Mouse (Mus musculus) right cerebral cortex, postnatal 25 days (tissue): Measurements from ENCODE around the gene 1700001J03Rik.
A peak's percentile ranks its signal among the peaks of the same experiment; 100 is the strongest.
"Not testable (repeated sequence)": the region's sequence is repeated elsewhere in the genome, so short reads cannot be mapped to it uniquely, and the experiment has no call there.

ENCODE experiments used
- DNase-seq: peaks from one replicate; pipeline ENCODE4 v3.0.0; 2022

Gene 1700001J03Rik

DNA sequence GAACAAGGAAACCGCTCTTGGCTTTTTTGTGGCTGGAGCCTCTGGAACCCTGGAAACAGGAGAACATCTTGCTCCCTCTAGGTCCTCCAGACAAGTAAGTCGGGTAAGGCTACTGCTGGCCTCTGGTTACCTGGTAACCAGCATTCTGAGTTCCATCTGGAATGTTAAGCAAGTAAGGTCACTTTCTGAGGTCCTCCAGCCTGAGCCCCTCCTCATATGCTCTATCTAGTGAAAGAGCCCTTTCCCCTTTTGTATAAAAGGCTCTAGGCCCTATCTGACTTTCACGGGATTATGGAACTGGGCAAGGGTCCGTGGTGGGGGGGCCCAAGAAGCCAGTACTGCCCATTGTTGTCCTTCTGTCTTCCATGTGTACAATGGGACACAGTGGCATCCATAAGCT lies at the start of gene 1700001J03Rik:
Gene 1700001J03Rik, minus strand, starts transcription at position 101 of the 400 bp plus-strand sequence.
- not testable (repeated sequence) for DNase-seq

DNA sequence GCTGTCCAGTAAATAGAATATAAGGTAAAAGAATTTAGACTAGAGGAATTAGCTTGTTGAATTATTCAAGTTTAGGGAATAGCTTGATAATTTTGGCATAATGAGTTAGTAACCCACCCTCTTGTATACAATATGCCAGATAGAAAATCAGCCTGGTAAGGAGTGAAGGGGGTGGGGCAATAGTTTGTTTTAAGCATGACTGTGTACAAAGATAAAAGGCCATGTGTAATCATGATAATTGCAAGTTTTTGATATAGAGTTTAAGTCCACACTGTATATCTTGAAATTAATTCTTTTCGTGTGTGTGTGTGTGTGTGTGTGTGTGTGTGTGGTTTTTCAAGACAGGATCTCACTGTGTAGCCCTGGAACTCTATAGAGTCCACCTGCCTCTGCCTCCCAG lies 49.2 kb upstream of the 1700001J03Rik start:
- no peak for DNase-seq

DNA sequence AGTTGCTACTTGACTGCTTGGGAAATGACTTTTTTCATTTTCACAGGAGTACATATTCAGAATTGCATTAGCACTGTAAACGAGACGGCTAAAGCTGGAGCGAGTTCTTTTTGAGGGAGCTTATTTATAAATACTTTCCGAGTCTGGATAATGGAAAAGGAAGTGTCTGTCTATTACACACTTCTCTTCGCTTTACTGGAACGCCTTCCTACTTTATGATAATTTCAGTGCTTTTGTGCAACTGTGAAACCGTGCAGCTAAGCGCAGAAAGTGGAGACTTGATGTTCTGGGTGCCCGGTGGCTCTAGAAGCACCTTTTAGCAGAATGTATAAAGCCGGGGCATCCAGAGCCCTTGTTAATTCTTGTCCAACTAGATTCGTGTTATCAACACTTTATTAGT lies 47.7 kb upstream of the 1700001J03Rik start:
- DNase-seq = no peak

DNA sequence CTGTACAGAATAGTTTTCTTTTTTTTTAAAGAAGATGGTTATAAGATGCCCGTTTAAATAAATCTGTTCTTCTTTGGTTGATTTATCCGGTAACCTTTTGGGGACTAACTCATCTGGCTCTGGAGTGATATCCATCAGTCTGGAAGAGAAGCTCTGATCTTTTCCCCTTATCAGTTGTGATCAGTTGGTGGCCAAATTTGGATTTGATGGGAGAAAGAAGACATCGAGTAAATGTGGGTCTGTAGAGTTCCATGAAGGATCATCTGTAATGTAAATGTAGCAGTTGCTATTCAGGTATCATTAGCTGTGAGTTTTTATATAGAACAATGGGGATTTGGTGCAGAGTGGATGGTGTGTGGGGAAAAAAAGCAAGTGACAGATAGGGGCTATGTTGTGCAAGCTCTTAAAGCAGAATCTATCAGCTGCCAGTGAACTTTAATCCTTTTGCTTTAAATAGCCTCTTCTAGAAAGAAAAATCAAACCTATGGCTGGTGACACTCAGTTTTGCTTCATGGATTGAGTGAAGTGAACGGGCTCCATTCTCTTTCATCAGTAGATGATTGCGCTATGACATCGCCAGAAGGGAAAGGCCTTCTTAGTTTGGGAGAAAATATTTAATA lies 47.1 kb upstream of the 1700001J03Rik start:
- no peak for DNase-seq

DNA sequence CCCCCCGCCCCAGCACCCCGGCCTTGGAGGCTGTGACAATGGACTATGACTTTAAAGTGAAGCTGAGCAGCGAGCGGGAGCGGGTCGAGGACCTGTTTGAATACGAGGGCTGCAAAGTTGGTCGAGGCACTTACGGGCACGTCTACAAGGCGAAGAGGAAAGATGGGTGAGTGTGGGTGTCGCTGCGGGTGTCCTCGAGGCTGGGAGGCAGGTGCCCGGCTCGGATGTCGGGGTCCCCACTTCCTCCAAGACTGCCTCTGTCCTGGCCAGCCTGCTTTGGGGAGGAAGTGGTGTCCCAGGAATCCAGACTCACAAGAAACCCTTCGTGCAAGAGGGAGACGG lies 46.5 kb upstream of the 1700001J03Rik start:
- no peak for DNase-seq

DNA sequence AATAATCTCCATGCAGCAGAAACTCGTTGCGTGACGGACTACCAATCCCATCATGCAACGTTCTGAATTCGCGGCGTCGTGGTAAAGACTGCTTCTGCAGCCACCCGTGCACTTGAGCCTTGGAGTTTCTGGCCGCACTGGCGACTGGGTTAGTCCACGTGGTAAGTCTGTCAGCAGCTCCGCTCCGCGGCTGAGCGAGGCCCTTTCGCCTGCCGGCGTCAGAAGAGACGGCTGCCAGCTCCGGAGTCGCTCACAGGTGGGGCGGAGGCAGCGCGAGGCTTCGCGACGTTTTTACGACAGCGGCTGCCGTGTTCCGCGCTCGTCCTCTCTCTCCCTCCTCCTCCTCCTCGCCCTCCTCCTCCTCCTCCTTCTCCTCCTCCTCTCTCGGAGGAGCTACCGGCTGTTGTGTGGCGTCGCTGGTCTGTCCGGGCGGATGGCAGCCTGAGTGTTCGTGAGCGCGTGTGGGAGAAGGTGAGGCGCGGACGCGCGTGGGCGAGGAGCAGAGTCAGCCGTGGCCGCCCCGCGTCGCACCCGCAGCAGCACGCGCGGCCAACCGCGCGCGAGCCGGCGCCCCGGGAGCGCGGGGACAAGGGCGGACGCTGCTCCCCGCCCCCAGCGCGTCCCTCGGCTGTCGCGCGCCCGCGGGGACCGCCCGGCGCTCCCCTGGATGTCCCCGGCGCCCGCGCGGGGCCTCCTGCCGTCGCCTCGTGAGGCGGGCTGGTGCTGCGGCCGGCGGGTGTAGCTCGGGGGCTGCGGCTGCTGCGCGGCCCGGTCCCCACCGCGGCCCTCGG lies 46.0 kb upstream of the 1700001J03Rik start, which contains the start of gene Cdk8:
Gene Cdk8, plus strand, starts transcription at position 367 of the 791 bp plus-strand sequence.
- DNase-seq = peak; percentile 93

DNA sequence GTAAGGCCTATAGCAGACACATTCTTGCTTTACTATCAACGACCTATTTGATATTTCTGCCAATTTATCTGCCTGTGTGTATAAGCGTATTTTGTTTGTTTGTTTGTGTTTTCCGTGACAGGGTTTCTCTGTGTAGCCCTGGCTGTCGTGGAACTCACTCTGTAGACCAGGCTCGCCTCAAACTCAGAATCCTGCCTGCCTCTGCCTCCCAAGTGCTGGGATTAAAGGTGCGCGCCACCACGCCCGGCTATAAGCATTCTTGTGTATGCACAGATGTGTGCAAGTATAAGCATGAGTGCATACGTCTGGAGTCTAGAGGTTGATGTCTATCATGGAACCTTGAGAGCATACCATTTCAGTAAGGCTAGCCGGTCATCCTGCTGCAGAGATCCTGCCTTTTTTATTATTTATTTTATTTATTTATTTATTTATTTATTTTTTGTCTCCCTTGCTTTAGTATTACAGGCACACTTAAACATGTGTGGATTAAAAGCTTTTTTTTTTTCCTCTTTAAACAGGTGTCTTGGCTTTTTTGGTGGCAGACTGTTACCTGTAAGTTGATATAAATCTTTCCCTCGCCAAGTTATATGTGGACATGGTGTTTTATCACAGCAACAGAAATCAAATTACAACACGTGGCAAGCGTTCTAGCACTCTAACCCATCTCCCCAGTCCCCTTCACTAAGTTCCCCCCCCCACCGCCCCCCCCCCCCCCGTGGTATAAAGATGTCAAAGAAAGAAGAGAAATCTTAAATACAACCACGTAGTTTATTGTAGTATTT lies 45.0 kb upstream of the 1700001J03Rik start:
- no peak for DNase-seq

DNA sequence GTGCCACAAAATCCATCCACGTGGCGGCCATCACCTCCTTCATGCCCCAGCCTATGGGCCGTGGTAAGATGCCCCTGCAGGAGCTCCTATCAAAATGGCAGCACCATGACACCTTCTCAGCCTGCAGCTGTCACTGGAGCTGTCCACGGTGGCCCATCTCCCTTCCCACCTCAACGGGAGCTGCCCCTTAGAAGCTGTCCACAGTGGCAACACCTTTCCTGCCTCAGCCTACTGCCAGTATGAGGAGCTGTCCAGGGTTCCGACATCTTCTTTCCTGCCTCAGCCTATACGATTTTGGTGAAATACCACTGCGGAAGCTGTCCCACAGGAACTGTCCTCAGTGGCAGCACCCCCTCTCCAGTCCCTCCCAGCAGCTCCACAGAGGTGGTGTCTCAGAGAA lies 42.4 kb upstream of the 1700001J03Rik start:
- DNase-seq = no peak

DNA sequence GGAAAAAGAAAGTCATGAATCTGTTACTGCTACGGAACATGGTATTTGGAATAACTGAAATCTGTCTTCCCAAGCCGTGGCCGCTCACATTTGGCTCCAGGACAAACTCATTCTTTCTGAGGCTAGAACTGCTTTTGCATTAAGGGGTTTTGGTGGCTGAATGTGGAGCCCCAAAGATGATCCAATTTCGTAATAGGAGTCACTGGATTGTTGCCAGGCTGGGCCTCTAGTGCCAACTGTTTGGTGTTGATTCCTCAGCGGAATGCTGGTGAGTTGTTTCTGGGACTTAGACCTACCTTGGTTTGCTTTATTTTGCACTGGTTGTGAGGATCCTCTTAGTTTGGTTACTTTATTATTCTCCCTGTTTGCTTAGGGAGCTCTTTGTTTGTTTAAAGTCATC lies 38.7 kb upstream of the 1700001J03Rik start:
- no peak for DNase-seq

DNA sequence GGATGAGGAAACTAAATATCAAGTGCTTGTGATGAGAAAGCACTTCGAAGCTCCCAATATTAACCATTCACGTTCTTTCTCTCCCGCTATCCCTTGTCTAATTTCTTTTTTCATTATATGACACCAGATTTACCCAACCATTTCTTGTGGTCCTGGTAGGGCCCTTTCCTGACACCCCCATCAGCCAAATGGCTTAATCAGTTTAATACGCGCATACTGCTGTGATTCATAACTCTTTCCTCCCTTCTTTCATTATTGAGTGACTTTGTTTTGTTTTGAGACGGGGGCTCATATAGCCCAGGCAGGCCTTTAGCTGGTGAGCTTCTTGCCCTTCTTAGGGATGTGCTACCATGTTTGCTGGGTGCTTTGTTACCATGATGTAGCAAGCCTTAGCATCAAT lies 36.6 kb upstream of the 1700001J03Rik start:
- no peak for DNase-seq

DNA sequence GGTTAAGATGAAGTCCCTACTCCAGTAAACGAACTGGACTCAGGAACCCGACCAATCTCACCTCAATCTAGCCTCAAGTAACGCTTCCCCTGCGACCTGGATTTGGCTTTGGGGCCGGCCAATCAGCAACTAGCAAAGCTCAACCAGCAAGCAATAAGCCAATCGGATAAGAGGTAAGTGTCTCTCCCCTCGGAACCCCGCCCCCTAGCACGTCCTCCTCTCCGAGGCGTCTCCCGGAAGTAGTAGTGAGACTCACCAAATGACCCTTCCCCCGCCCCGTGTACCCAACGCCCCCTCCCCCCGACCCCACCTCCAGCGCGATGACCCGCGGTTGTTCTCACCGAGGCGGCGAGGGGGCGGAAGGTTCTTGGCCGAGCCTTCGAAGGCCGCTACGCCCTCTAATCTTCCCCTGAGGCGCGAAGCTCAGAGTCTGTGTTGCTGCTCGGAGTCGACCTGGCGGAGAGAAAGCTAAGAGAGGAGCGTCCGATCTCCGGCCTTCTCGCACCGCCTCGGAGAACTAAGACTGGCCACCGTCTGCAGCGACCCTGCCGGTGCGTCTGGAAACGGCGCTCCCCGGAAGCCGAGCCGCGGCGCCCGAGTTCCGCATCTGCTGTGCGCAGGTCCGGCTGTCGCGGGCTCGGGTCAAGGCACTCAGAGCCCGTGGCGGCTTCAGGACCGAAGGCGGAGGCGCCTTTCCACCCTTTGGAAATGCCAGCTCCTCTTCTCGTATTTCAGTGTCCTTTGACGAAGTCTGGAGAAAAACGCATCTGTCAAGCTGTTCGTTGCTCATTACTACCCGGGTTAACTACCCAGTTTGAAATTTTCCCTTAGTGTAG lies 36.0 kb upstream of the 1700001J03Rik start, which contains the start of gene Rnf6:
Gene Rnf6, minus strand, starts transcription at position 677 of the 836 bp plus-strand sequence.
- peak; percentile 93 for DNase-seq

DNA sequence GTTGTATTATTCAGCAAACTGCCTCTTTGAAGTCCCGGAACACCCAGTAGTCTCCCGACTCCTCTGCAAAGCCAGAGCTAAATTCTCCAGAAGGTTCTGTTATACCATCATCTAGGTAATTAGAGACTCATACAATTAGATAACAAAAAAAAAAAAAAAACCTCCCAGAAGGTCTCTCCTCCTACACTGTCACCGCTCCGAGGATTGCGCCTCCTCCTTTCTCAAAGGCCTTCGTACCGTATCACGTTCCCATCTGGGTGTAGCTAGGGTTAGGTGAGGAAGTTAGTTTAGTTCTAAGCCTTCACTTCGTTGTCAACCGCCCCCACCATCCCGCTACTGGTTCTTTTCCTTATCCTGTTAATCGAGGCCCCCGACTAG lies 35.4 kb upstream of the 1700001J03Rik start:
- no peak for DNase-seq

DNA sequence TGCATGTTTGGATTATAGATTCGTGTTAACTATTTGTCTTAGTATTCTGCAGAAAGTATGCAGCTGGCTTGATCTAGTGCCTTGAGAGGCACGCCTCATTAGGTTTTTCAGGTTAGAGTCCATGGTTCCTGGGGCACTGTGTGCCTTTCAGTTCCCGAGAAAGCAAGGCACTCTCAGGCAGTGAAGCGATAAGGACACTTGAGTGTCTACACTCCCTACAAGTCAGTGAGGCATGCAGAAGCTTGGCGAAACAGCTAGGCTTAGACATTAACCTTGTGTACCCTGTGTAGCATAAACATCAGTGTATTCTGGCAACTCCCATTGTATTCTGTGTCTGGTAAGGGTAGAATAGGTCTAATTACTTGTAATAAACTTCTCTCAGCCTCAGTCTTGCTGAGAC lies 20.4 kb upstream of the 1700001J03Rik start:
- DNase-seq = no peak

DNA sequence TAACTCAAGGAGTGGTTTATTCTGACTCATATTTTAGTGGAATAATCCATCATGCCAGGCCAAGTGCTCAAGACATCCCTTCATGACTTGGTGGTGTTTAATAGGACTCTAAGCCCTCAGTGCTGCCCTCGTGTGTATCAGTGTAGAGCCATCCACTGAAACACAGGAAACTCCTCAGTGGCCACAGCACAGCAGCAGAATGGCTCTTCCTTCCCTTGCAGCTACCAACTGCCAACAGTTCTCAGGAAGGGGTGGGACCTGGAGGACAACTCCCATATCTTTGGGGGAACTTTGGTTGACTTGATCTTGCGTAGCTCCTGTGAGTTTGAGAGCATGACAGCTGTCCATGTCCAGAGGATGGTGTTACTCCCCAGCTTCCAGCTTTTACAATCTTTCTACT lies 18.8 kb upstream of the 1700001J03Rik start:
- DNase-seq = no peak

DNA sequence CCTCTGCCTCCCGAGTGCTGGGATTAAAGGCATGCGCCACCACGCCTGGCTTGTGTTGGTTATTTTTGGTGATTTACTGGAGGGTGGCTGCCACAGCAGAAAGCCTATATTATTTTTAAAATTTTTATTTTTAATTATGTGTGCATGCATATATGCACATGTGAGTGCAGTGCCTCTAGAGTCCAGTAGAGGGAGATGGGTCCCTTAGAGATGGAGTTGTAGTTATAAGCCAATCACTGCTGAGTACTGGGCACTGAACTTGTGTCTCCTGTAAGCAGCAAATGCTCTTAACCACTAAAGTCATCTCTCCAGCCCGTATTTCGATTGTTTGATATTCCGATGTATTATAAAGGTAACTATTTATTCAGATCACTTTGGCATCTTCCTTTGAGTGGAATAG lies 15.5 kb upstream of the 1700001J03Rik start:
- no peak for DNase-seq

DNA sequence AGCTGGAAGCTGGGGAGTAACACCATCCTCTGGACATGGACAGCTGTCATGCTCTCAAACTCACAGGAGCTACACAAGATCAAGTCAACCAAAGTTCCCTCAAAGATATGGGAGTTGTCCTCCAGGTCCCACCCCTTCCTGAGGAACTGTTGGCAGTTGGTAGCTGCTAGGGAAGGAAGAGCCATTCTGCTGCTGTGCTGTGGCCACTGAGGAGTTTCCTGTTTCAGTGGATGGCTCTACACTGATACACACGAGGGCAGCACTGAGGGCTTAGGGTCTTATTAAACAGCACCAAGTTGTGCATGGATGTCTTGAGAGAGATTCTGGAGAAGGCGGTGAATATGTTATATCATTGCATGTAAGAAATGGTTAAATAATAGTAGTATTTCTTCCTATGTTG lies 14.4 kb upstream of the 1700001J03Rik start:
- no peak for DNase-seq

DNA sequence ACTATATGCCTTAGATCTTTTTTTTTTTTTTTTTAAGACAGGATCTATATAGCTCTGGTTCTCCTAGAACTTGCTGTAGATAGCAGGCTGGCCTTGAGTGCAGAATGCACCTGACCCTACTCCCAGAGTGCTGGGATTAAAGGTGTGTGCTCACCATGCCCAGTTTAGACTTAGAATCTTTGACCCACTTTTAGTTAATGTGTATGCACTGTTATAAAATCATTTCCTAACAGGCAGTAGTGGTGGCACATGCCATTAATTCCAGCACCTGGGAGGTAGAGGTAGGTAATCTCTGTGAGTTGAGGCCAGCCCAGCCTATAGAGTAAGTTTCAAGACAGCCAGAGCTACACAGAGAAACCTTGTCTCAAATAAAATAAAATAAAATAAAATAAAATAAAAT lies 14.0 kb upstream of the 1700001J03Rik start:
- DNase-seq = no peak

DNA sequence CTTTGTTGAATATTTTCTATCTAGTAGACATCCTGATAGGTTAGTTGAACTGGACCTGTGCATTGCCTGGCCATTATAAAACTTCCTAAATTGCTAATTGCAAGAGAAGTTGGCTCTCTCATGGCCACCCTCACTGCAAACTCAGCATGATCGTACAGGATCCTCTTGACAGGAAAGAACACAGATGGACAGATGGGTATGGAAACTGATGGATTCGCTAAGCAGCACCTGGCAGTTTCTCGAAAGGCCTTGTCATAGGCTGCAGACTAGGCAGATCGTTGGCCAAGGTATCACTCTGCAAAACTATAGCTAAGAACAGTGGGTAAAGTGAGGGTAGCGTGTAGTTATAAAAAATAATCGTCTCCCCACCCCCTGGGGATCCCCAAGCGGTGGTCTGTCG lies 8.3 kb upstream of the 1700001J03Rik start:
- no peak for DNase-seq

DNA sequence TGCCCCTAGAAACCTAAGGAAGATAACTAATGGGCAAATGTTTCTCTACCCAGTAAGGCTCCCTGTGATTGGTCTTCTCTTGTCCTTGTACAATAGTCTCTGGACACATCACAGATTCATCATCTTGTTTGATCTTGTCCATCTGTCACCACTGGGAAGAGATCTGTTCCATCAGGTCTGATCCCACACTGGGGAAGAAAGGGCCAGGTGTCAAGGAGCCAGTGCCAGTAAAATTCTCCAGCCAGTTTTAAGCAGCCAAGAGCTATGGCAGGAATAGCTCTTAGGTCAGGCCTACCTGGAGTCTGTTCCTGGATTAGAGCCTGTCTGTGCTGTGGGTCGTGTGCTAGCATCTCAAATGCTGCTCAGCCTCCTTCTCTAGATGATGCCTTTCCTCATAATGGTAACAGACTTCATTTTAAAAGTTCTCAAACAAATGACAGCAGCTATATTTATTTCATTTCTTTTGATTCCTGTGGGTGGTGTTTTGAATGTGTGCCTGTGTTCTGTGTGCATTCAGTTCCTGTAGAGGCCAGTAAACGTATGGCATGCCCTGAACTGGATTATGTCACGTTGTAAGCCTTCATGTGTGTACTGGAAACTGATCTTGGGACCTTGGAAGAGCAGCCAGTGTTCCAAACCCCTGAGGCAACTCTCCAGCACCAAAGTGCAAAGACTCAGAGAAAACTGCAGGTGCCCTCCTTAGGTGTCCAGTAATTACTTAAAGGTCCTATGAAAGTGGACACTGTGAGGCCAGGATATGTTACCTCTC lies 5.6 kb upstream of the 1700001J03Rik start:
- no peak for DNase-seq

DNA sequence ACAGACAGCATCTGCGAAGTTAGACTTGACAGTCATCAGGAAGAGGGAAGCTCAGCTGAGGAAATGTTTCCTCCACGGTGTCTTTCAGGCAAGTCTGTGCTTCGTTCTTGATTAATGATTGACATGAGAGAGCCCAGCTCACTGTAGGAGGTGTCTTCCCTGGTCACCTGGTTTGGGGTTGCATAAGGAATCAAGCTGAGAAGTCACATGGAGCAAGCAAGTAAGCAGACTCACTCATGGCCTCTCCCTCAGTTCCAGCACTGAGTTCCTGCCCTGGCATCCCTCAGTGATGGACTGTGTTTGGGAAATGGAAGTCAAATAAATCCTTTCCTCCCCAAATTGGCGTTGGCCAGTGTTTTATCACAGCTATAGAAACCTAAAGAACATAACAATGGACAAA lies 5.0 kb upstream of the 1700001J03Rik start:
- DNase-seq = no peak

DNA sequence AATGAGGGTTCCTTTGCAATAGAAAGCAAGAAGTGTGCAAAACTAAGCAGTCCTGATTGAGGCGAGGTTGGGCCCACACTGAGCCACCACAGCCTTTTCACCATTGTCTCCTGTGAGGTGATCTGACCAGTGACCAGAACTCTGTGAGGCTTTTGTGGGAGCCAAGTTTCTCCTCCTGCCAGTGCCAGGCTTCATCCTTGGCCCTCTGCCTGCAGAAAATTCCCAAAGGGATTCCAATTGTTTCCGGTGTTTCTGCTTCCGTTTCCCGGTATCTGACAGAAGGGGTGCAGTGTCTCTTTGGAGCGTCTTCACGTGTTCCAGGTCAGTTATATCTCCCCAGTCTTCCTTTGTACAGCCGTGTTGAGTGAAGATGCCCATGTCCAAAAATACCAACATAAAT lies 3.6 kb upstream of the 1700001J03Rik start:
- no peak for DNase-seq

DNA sequence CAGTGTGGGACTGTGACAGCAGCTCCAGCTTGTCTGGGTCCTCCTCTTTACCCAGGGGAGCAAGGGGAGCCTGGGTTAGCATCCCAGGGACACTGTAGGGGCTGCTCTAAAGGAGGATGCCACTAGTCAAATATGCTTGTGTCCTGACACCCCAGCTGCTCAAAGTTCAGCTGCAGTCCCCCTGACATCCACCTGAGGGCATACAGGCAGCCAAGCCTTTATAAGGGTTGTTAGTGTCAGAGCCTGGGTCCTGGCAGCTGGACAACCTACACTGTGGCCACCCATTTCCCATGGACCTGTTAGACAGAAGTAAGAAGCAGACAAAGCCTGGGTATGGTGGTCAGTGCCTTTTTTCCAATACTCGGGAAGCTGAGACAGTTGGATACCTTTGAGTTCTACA lies 3.0 kb upstream of the 1700001J03Rik start:
- DNase-seq = no peak
